Mouse (Mus musculus): ENCODE results near the gene Rps6ka1.
"Not testable (repeated sequence)": the region's sequence is repeated elsewhere in the genome, so short reads cannot be mapped to it uniquely, and the experiment has no call there.

GRCm38 (mm10) chr4:133906336-133906735 lies 18.7 kb upstream of the Rps6ka1 start:
- not testable (repeated sequence) for TF ChIP-seq CTCF, EP300 (IDR thresholded peaks at IDR 0.05; ENCODE audit: low read depth)

Data from heart, postnatal 0 days (tissue).